Mouse (Mus musculus) brain, embryonic 18.5 days (tissue): ENCODE data around the gene Olfr566.

ENCODE experiments used
- DNase-seq: peaks from one replicate; pipeline ENCODE4 v3.0.0-alpha.2; 2012; ENCODE audit warnings: low read depth, low spot score

Olfr566 gene

GRCm38 (mm10) chr7:102858665-102859064, at the start of gene Olfr566:
TSS of gene Olfr566 (minus strand) at chr7:102858765.
- DNase-seq: no peak

- no peak for DNase-seq
Observed at GRCm38 (mm10) chr7:102890782-102891181, 32.2 kb upstream of the Olfr566 start, which contains the start of gene Olfr569. TSS of gene Olfr569 (minus strand) at chr7:102890882.

- no peak for DNase-seq
Observed at GRCm38 (mm10) chr7:102876822-102877221, 18.3 kb upstream of the Olfr566 start, which contains the start of gene Olfr568. TSS of gene Olfr568 (plus strand) at chr7:102877122.

GRCm38 (mm10) chr7:102855807-102856206, 2.8 kb downstream of the Olfr566 start:
- no peak for DNase-seq
